Mouse (Mus musculus) liver, adult (tissue): ENCODE results near the gene Prelp.

Experiments used
- GATA4 ChIP-seq: IDR thresholded peaks from 2 replicates; pipeline ENCODE4 v1.6.1; 2014; ENCODE audit warnings: mild to moderate bottlenecking, low read length; ENCODE audit not compliant: insufficient replicate concordance

Prelp gene

DNA sequence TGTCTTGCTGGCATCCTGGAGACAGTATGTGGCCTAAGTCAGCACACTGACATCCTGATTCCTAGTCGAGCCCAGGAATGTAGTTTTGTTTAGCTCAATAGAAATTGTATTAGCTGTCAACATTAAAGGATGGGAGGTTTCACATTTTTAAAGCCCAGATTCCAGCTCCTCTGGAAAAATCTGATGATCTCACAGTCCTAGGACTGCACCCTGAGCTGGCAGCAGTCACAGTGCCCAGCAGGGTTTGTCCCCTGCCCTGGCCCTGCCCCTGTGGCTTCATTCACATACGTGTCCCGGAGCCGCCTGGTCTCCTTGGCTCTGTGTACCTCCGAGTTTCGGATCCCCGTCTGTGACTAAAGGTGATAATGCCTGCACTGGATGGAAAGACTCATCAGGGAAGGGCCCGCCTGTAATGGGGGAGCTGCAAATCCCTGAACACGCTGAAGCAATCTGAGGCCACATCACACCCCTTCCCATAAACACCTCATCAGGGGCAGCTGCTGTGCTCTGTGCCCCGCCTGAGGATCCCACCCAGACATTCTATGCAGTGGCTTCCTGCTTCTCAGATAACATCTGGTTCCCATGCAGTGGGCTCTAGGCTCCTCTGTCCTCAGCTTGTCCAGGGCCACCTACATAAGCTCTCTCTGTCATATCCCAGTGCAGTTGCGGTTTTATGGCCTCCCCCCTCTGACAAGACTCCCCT lies 20.1 kb upstream of the Prelp start:
- TF ChIP-seq GATA4, result no peak

GRCm38 (mm10) chr1:133940481-133941092 lies 19.4 kb upstream of the Prelp start:
- no peak for TF ChIP-seq GATA4

DNA sequence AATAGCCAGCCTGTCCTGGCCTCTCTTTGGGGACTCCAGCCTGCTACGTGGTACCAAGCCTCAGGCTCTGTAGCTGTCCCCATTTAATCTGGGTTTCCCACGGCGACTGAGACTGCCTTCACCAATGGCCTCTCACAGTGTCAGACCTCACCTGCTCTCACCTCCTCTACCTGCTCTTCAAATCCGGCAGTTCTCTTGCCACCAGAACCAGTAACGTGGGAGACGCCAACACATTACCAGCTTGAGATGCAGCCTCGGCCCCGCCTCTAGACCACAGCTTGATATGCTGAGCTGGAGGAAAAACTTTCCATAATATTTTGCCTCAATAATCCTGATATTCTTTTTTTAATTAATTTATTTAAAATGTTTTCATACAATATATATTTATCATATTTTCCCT lies 18.5 kb upstream of the Prelp start:
- no peak for TF ChIP-seq GATA4

GRCm38 (mm10) chr1:133936169-133936568 lies 15.0 kb upstream of the Prelp start:
- TF ChIP-seq GATA4, result no peak

GRCm38 (mm10) chr1:133934354-133934963 lies 13.2 kb upstream of the Prelp start:
- peak; percentile 61; the same call in 1 of the 2 replicates for TF ChIP-seq GATA4

DNA sequence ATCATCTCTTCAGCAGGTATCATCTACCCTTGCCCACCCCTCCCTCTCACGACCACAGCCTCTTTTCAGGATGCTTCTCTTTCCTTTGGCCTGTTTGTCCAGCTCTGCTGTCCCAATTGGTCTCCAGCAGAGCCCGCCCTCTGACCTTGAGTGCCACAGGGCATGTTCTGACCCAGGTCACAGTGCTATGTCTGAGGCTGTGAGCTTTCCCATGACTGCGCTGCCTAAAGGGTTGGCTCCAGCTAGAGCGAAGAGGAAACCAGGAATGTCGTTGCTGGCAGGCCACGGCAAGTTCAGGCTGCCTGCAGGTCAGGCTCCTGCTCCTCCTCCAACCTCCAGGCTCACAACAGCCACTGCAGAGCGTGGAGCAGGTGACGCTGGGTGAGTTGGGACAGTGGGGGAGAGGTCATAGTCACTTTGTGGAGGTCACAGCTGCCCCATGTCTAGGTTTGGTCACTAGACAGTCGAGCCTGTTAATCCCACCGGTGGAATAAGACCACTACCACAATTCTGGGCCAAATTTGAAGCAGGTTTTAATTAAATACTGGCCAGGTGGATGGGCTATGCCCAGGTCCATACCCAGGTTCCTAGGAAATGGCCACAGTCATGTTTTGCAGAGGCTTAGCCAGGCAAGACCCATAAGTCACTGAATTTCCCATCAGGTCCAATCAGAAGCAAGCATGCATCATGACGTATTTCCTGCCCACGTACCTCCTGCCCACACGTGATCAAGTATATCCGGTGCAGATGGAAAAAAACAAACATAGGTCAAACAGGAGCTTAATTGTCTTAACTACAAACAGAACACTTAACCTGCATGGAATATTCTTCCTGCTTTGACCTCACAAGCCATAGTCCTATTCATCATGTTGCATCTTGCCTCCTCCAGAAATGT lies 12.3 kb upstream of the Prelp start:
- TF ChIP-seq GATA4, result no peak

DNA sequence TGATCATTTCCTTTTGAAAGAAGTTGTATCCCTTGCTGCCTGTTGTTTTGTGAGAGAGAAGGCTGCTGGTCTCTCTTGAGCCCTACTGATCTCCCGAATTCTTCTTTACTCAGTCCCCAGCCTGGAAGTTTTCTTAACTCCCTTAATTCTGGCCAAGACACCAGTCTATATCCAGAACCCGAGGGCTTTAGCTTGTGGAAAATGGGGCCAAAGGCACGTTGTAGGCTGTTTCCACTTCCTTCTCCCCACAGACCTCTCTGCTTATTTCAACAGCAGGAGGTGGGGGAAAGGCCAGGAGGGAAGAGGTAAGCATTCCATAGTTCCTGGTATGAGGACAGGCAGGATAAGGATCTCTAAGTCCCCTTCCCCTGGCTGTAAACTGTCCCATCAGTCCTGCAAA lies 8.8 kb upstream of the Prelp start:
- no peak for TF ChIP-seq GATA4

DNA sequence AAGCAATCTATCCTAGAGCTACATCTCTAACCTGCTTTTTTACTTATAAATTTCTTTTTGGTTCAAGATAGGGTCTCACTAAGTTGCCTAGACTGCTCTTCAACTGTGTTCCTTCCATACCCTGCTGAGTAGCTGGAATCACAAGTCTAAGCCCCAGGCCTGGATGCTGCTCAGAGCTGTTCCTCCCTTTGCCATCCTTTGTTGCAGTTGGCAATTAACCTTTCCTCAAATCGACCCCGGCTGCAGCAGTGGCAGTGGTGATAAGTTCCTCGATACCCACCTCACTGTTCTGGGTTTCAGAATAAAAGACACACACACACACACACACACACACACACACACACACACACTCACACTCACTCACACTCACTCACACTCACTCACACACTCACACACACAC lies 4.0 kb upstream of the Prelp start:
- no peak for TF ChIP-seq GATA4

DNA sequence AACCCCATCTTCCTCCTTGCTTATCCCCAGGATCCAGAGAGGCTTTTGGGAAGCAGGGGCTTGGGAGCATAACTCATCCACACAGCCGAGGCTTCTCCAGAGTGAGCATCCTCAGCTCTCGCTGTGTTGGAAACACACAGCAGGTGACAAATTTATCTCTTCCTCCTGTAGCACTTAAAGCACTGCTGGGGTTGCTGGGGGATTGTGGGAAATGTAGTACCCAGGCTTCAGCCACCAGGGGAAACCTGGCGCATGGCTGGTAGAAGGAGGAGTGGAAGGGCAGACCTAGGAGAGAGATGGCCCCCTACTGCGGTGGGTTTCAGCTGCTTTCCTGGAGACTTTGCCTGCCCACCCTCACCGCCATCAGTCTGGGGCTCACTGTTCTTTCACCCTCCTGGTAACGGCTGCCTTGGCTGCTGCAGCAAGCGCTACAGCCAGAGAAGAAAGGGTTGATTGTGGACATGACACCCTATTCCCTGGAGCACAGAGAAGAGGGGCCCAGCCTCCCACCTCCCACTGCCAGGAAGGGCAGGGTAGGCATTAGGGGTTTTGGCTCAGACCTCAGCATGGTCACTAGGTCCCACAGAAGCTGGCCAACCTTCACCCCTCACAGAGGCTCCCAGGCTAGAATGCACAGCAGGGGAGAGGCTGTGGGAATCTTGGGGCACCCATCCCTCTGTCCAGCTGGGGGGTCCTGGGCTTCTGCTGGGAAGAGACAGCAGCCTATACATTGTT lies 3.1 kb upstream of the Prelp start:
- no peak for TF ChIP-seq GATA4

GRCm38 (mm10) chr1:133923071-133923470 lies 1.9 kb upstream of the Prelp start:
- TF ChIP-seq GATA4, result no peak

DNA sequence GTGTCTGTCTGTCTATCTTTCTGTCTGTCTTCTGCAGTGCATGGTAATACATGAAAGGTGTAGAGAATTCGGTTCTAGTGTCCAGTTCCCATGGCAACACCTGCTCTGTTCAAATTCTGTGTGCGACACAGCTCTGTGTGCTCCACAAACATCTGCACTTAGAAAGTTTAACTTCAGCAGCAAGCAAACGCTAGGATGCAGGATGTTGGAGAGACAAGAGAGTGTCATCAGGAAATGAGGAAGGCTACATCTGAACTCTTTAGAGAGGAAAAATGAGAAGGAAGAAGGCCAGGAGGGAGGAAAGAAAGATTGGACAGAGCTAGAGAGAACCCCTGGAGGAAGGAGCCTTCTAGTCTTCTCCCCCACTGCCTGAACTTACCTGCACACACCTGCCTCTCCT lies 338 bp downstream of the Prelp start:
- TF ChIP-seq GATA4, result no peak

GRCm38 (mm10) chr1:133920401-133920800 lies 813 bp downstream of the Prelp start:
- TF ChIP-seq GATA4, result no peak

DNA sequence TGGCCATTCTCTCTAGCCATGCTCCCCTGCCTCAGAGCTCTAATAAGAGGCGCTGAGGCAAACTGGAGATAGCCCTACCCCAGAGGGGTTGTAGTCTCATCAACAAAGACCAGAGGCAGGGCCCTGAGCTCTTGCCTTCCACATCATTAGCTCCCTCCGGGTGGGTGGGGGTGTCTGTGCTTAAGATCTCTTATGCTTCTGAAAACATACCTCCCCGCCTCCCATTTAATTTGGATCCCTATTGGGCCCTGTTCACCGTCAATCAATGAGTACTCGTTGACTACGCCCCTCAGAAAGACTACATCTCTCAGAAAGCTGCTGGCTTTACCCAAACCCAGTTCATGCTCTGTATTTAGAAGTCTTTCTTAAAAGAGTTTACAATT lies 3.1 kb downstream of the Prelp start:
- no peak for TF ChIP-seq GATA4

DNA sequence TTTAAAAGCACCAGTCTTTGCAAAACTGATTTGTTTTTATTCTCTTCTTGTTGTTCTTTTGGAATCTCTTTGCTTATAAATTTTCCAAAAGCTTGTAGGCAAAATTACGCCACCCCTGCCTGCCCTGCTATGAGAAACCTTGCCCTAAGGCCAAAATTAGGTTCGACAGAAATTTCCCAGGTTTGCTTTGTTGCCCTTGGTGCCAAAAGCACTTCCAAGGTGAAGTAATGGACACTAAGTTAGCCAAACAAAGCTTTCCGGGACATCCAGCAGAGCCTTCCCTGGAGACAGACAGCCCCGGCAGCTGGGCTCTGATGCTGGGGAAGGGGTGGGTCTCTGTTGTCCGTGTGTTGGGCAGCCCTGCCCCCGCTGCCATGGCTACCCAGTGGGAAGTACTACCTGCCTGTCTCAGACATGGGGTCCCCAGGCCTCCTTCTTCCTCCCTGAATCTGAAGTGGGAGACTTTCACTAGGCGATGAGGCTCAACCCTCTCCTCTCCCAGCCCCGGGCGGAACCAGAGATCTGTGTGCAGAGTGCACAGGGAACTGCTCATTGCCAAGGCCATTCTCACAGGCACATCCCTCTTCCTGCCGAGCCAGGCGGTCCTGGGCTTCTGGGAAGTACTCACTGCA lies 3.6 kb downstream of the Prelp start:
- TF ChIP-seq GATA4, result peak; percentile 16; the same call in 1 of the 2 replicates
